Mouse (Mus musculus) retina, embryonic 14.5 days (tissue): ENCODE results near the gene Rps9.
"Not testable (repeated sequence)": the region's sequence is repeated elsewhere in the genome, so short reads cannot be mapped to it uniquely, and the experiment has no call there.

ENCODE experiments used
- DNase-seq: peaks from one replicate; pipeline ENCODE4 v3.0.0-alpha.2; 2015; ENCODE audit warnings: low spot score

Rps9 gene

DNA sequence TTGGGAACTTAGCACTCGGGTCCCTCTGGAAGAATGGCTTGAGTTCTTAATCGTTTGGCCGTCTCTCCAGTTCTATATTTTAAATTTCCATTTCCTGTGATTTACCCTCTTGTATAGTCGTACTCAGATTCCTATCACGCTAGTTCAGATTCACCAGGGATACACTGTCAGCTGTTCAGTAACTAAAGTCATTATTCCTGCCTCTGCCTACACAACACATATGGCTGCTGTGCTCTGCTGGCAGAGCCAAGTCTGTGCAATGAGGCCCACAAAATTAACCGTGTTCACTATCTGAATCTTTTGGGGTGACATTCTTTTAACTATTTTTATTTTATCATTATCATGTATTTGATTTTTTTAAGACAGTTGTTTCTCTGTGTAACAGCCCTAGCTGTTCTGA, 5.3 kb upstream of the Rps9 start:
- no peak for DNase-seq

DNA sequence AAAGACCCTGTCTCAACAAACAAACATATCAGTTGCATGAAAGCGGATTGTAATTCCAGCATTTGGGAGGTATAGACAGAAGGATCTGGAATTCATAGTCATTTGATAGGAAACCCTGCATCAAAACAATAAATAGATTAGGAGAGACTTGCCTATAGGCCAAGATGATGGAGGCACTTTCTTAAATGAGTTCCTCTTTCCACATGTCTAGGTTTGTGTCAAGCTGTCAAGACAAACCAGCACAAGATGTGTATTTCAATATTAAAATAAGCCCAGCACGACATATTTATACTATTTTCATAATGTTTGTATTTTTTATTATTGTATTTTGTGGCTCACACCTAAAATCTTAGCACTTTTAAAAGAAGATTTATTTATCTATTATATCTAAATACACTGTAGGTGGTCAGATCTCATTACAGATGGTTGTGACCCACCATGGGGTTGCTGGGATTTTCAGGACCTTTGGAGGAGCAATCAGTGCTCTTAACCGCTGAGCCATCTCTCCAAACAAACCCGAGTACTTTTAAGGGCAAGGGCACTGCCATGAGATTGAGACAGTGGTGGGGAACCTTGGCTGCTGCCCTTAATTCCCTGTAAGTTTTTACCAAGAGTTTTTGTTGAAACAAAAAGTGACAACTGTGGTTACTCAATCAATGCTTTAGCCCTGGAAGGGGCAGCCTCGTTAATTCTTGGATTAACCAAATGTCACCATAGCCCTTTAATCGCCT, 480 bp upstream of the Rps9 start:
- no peak for DNase-seq

DNA sequence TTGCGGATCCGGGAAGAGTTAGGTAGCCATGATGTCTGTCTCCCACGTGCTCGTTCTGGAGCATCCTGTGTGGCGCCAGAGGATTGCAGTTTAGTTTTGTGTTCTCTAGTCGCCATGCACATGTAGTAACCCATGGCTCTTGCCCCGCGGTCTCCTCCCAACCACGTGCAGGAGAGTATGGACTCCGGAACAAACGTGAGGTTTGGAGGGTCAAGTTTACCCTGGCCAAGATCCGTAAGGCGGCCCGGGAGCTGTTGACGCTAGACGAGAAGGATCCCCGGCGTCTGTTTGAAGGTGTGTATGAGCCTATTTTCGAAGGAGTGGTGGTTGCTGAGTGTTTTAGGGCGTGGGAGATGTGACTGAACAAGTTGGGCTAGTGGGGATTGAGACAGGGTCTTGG, 682 bp downstream of the Rps9 start:
- DNase-seq: no peak

DNA sequence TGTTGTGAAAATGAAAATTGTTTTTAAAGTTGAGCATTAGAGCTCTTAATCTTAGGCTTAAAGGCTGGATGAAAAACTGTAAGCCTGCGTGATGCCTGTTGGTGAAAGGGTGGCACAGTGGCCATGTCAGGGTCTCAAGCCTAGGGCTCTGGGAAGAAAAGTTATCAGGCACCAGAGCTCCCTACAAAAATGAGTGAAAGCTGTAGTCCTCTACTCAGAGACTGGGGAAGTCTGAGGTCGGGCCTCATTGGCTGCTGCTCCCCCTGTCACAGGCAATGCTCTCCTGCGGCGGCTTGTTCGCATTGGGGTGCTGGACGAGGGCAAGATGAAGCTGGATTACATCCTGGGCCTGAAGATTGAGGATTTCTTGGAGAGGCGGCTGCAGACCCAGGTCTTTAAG, 1.7 kb downstream of the Rps9 start:
- DNase-seq: not testable (repeated sequence)

DNA sequence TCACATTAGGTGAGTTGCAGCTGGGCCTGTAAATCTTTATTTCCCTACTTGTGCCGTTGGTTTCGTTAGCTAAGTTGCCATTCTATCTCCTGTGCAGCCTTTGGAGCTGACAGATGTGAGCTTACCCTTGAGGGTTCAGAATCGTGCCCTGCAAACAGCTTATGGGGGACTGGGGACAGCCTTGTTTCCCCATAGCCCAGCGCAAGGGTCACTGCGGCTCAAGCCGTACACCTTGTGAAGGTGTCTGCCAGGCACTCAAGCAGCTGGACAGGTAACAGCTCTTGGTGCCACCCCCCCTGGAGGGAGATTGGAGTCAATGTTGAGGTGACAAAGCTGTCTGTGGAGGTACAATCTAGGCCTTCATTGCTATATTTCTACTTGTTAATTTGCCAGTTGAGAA, 2.1 kb downstream of the Rps9 start:
- no peak for DNase-seq

DNA sequence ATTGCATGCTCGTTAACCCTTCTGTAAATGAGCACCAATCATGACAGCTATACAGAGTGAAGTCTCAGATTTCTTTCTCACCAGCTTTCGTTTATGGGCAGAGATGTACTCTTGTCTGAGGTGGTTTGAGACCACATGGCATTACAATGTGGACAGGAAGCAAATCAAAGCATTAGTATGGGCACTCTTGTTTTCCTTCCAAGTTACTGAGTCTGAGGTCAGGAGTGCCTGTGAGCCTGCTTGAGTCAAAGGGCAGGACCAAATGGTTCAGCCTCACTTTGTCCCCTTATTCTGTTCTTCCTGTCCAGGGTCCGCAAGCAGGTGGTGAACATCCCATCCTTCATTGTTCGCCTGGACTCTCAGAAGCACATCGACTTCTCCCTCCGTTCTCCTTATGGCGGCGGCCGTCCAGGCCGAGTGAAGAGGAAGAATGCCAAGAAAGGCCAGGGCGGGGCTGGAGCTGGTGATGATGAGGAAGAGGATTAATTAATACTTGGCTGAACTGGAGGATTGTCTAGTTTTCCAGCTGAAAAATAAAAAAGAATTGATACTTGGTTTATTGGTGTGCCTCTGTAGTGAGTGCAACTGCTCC, 2.6 kb downstream of the Rps9 start:
- DNase-seq: no peak

DNA sequence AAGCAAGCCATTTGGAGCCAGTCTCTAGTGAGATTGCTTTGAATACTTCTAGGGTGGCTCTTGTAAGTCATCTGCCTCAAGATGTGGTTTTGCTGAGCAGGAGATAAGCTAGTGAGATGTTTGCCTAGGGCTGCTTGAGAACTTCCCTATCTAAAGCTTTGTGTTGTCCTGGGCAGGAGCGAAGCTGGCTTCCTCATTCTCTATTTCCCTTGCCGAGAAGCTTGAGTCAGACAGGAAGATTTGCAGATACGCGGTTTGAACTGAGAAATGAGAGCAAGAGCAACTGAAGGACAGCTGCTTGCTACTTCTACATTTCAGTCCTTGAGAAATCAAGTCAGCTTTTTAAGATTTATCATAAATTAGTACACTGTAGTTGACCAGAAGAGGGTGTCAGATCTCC, 3.2 kb downstream of the Rps9 start:
- no peak for DNase-seq

DNA sequence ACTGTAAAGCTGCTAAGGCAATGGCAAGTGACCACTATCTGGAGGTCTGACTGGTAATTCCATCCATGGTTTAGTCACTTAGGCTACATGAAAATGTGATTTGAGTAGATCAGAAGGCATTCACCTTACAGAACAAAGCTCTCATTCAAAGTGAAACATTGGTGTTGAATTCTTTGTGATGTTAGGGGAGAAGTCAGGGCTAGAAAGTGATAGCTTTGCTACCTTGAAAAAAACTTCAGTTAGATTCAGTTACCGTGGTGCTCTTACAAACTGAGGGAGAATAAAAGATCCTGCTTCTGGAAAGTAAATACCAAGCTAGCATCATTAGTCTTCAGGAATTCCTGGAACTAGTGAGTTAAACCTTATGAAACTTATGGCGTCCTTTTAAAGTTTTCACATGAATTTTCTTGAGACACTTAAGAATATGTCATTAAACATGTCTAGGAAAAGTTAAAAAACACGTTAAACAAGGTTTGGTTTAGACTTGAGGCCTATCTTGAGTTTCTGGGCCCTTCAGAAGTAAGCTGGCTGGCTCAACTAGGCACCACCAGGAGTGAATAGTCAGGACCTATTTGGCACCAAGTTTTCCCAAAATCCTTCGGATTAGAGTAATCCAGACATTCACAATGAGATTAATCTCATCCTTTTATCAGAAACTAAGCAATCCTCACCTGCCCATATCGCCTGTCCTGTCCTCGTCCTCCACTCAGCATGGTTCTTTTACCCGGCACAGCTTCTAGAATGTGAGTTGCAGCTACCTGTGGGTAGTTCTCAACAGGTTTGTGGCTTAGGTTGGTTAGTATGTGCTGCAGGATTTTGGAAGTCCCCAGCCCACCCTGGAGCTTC, 4.0 kb downstream of the Rps9 start:
- no peak for DNase-seq

DNA sequence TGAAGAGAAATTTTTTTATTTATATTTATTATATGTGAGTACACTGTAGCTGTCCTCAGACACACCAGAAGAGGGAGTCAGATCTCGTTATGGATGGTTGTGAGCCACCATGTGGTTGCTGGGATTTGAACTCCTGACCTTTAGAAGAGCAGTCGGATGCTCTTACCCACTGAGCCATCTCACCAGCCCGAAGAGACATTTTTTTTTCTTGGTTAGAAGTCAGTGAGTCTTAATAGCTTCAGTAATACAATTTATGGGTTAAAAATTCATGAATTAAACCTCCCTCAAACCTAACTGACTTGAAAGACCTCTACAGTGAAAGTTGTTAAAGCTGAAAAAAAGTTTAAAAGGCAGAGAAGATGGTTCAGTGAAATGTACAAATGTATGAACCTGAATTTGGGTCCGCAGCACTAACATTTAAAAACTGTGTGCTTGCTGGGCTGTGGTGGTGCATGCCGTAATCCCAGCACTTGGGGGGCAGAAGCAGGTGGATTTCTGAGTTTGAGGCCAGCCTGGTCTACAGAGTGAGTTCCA, 4.7 kb downstream of the Rps9 start:
- not testable (repeated sequence) for DNase-seq

DNA sequence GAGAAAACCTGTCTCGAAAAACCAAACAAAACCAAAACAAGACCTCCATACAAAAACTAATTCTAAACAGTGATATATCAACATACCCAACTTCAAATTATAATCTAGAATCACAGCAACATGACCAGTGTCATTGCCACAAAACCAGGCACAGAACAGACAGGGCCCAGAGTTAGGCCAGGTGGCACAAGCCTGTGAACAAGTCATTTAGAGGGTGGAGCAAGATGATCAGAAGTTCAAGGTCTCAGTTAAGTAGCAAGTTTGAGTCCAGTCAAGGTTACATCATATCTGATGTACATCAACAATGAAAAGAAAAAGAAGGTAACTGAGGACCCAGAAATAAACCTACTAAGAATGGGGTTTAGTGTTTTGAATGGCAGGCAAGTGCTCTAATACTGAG, 5.2 kb downstream of the Rps9 start:
- DNase-seq: no peak

DNA sequence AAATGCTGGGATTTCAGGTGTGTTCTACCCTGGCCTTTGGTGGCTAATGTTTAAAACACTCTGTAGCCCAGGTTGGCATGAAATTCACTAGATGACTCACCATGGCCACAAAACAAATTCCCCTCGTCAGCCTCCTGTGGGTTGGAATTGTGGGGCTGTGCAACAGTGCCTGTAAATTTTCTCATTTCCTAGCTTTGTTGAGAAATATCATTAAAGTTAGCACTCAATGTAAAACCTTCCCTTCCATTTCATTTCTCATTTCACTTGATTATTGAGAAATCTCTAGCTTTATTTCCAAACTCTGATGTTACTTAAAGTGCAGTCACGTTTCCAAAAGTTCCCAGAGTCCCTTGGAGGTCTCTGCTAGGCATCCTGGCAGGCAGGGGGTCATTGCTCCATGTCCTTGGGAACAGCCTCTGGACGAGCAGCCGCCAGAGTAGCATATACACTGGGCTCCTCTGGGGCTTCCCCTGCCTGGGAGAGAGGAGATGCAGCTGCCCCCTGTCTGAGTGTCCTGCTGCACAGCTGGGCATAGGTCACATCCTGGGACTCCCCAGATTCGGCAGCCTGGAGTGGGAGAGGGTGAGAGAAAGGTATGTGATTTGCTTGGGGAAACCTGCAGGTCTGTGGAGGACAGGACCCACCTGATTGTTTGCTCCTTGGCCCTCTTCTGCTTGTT, 8.6 kb downstream of the Rps9 start:
- no peak for DNase-seq

DNA sequence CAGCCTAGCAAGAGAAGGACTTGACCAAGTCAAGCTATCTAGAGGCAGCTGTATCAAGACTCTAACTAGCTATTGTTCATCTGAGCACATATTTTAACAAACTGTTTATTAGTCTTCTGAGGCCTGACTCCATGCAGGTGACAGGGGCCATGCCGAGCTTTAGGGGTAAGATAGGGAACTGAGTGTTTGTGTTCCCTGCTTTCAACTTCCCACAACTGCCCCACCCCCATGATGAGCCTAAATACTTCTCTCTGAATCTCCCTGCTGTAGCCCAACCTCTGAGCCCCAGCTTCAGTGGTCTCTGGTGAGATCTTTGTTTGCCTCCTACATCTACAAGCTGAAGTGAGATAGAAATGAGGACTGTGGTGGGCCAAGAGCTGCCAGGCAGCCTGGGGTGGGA, 11.5 kb downstream of the Rps9 start:
- DNase-seq: no peak

DNA sequence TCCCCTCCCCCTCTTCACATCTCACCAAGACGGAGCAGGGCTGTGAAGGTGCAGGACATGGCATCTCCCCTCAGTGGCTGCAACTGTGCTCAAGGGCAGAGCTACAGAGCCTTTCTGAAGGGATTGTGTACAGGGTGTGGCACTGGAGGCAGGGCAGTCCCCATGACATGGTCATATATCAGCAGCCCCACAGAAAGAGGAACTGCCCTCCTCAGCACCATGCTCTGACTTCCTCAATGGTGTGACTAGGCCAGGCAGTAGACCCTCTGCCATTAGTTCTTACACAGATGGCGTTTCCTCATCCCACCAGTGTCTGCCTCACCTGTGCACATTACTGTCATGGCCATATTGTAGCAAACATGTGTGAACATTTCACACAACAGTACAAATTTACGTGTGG, 16.5 kb downstream of the Rps9 start, which contains the start of gene Pirb:
Gene Pirb (minus strand): TSS at position 124 of the 400 bp plus-strand sequence.
- not testable (repeated sequence) for DNase-seq

DNA sequence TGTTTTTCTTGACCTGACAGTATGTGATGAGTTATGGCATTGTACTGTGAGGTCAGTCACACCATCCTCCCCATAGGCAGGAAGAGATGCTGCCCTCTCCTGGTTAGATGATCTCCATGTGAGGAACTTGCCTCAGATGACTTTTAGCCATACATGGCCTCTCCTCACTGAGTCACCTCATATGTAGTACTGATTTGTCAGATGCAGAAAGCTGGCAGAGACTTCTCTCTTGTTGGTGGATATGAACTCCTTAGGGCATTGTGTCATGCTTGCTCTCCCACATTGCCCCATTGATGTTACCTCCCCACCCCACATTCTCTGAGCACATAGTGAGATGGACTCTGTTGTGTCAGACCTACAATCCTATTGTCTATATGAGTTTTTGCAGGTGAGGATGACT, 21.7 kb downstream of the Rps9 start:
- DNase-seq: not testable (repeated sequence)

DNA sequence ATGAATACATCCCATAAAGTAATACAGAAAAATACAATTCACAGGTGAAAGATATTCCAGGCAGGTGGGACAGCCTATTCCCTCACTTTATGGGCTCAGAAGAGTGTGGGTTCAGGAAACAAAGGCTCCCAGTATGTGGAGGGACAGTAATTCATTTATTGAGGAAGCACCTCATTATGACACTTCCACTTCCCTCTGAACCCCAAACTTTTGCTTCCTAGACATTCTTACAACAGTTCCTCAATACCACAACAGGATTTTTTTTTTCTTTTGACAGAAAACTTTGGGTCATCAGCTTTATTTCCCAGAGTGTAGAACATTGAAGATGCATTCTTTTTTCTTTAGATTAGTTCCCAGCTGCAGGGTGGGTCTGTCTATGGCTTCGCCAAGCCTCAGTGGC, 28.9 kb downstream of the Rps9 start:
- not testable (repeated sequence) for DNase-seq
